Mouse (Mus musculus) heart, adult 9 months (tissue): Measurements from ENCODE around the gene Klf15.

Source experiments
- DNase-seq, 2 experiments: peaks; one replicate each; pipeline ENCODE4 v3.0.0; 2022; ENCODE audit warnings: low spot score in 2 of 2

Klf15 gene

DNA sequence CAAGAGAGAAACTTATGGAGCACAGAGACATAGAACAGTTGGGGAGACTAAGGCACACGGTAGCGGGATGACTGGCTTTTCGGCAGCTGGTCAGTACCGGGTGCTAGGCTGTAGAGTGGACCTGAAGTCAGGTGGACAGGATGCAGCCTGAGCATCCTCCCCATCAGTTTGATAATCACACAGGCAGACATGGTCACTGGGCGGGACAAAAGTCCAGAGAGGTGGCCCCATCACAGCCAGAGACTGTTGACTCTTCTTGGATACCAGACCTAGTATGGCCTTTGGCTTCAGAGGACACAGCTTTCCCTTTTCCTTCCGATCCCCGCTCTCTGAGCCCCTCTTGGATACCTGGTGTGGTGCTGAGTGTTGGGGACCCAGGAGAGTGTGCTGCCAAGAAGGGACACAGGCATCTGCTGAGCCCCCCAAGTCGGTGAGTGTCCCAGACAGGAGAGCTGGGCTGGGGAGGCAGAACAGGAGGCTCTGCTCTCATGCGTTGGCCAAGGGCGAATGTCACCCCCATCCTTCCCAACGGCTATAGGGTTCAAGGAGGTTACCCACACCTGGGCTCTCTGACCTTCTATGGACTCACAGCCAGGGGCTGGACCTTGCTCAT lies 2.8 kb downstream of the Klf15 start:
- DNase-seq: no peak

DNA sequence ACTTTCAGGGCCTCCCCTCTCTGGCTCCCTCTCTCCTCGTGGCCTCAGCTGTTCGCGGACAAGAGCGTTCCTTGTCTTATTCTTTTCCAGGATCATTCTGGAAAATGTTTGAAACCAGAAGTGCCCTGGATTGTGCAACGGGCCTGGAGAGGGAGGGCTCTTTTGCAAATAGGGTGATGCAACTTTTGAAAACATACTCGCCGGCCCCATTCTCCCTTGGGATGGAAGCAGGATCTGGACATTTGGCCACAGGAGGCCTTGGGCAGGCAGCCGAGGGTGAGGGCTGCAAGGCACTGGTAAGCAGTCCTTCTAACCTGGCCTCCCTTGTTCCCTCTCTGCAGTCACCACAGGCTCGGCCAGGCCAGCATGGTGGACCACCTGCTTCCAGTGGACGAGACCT lies 3.7 kb downstream of the Klf15 start:
- peak; percentile 75 to 84 for DNase-seq

DNA sequence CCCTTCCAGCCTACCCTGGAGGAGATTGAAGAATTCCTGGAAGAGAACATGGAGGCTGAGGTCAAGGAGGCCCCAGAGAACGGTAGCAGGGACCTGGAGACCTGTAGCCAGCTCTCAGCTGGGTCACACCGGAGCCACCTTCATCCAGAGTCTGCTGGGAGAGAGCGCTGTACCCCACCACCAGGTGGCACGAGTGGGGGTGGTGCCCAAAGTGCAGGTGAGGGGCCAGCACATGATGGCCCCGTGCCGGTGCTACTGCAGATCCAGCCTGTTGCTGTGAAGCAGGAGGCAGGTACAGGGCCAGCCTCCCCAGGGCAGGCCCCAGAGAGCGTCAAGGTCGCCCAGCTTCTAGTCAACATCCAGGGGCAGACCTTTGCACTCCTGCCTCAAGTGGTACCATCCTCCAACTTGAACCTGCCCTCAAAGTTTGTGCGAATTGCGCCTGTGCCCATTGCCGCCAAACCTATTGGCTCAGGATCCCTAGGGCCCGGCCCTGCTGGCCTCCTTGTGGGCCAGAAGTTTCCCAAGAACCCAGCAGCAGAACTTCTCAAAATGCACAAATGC lies 4.6 kb downstream of the Klf15 start:
- no peak for DNase-seq

DNA sequence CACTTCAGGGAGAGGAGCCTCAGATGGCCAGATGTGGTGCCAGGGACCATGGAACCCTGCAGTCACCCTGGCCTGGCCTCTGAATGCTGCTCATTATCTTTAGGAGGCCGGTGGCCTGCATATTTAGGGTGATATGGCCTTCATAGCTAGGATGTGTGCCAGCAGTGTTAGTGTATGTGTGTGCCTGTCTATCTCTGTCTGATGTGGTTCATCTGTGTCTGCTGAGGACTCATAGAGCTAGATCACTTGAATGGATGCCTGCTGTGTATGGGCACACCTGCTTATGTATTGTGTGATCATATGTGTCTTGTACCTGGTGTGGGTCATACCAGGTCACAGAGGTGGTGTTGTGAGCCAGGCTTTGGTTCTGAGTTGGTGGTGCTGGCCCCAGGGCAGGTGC lies 5.8 kb downstream of the Klf15 start:
- DNase-seq: no peak

DNA sequence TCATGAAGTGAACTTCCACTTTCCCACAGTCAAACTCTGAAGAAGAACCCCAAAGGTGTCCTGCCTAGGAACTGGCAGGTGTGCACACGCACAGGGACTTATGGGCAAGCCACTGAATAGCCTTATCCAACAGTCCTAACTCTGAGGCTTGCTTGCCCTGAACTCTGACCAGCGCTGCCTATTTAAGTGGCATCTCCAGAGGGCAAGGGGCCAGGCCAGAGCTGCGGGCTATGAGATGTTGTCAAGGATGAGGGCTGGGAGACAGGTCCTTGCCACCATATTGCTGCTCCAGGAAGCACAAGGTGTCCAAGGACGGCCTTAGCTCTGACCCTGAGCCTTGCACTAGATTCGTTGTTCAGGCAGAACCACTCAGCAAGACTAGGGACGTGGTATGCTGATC lies 6.7 kb downstream of the Klf15 start:
- no peak for DNase-seq

DNA sequence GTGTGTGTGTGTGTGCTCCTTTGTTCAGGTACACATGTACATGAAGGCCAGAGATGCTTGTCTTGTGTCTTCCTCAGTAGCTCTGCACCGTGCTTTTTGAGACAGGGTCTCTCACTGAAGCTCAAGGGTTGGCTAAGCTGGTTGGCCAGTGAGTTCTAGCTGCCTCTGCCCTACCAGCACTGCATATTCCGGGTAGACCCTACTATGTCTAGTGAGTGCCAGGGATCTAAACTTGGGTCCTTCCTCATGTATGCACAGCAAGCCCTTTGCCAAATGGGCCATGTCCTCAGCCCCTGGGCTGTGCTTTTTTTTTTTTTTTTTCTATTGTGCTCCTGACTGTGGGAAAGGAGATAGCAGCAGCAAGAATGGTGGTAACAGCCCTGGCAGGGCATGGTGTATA lies 7.9 kb downstream of the Klf15 start:
- no peak for DNase-seq

DNA sequence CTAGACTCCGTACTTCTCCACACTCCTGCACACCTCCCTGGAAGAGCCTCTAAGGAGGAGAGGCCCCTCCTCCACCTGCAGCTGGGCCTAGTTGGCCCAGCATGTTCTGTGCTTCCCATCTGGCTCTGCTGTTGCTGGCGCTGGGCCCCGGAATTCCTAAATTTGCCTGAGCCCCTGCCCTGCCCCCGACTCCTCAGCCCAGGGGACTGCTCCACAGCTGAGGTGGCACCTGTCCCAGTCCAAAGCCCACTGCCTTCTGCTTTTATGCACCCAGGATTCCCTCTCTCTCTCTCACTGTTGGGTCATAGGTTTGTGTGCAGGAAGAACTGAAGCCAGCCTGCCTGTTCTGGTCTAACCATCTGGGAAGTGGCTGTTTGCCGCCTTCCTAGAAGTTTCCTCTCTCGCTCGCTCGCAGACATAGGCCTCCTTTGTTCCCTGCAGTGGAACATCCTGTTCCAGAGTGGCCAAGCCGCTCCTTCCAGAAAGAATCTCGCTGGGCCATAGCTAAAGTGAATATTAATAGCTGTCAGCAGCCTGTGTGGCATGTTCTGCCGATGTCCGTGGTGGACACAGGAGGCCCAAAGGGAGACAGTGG lies 8.7 kb downstream of the Klf15 start:
- peak; percentile 78 to 88 for DNase-seq

DNA sequence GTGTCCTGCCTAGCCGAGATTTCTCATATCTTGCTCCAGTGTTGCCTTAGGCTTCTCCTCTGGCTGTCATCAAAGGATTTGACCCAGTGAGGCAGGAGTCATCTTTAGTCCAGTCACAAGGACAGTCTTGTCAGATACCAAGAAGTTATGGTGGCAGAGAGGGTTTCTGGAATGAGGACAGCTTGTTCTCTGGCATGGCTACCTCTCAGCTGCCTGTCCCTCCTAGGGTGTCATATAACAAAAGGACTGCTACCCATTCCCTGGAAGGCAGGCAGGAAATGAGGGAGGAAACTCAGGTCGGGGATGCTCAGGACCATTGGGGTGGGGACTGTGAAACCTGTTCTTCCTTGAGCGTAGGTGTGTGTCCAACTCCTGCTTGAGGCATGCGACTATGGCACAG lies 9.7 kb downstream of the Klf15 start:
- no peak for DNase-seq

DNA sequence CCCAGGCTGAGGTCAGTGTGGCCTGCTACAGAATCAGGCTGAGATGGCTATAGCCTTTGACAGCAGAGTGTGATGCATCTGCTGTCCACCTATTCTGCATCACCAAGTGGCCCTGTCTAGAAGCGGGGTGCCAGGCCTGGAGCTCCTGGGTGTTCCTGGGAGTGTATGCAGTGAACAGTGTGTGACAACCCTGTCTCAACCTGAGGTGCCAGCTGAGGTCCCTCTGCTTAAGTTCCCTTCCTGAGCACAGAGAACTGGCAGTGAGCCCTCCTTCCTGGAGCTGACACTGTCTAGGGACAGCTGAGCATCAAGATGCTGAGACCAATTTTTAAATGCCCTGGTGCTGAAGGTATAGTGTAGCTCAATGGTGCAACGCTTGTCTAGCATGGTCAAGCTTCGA lies 10.3 kb downstream of the Klf15 start:
- no peak for DNase-seq

DNA sequence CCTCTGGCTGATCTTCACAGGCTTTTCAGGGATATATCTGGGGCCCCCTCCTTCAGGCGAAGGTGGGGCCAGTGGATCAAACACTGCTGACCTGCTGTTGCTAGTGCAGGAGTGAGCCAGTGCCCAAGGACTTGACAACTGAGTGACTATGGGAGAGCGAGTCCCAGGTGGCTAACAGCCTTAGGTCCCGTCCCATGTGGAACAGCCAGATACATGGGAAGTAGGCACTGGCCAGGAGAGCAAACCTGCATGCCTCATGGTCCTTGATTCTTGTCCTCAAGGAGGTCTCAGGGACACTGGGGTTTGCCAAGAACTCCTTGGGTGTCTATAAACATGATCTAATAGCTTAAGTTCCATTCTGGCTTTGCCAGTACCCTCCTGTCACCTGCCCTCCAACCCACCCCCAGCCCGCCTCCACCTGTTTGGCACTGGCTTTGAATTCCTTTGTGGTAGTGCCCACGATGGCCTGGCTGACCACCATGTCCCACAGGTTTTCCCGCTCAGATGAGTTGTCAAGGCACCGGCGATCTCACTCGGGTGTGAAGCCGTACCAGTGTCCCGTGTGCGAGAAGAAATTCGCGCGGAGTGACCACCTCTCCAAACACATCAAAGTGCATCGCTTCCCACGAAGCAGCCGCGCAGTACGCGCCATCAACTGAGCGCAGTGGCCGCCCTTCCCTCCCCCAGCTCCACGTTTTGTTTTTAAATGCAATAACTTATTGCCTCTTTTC lies 11.4 kb downstream of the Klf15 start:
- no peak for DNase-seq

DNA sequence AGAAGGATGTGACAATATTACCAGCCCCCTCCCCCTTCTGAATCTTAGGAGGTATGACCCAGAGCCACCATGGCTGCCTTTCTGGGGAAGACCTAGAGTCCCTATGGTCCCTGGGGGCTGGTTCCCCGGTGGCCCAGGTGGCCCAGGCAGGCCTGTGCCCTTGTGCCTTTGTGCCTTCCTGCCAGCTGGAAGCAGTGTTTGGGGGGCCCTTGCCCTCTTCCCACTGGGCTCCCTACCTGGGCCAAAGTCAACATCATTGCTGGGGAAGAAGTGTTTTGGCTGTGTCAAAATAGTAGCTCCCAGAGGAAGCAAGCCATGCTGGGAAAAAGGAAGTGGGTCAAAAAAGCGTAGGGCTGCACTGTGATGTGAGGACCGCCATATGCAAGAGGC lies 12.0 kb downstream of the Klf15 start:
- DNase-seq: no peak

DNA sequence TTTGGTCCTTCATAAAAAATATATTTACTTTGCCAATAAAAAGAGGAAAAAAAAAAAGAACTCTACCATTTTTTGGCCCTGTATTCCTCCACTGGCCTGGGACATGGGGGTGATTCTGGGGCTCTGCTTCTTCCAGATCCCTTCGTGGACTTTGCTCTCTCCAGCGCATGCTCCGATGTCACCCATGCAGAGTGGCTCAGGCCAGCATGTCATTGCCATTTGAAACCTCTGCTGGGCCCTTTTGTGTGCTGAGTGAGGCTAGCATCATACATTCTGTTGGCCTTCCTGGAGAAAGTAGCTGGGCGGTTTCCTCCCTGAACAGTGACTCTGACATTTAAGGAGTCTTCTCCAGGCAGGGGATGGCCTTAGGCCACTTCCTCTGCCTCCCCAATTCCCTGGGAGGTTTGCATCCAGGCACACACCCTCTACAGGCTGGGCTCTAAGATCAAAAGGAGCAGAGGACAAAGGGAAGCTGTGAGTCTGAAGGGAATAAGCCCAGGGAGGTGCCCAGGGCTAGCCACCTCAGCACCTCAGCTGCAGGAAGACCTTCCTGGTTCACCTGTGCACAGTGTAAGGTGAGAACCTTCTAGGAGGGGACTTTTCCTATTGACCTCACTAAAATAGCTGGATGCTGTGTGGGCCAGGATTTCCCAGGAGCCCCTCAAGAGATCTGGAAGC lies 12.9 kb downstream of the Klf15 start:
- DNase-seq: no peak

DNA sequence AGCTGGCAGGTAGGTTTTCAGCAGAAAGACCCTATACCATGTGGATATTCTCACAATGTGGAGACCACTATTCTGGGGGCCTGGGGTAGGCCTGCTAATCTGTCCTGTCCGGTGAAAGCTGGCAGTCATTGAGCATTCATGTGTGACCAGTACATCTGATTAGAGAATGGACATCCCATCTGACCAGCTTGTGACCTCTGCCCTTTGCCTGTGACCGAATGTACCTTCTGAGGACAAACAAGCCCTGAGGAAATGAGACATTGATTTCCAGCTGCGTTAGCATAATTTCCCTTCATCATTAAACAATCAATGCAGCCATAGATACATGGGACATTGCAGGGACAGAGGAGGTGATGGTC lies 13.5 kb downstream of the Klf15 start:
- DNase-seq: no peak

DNA sequence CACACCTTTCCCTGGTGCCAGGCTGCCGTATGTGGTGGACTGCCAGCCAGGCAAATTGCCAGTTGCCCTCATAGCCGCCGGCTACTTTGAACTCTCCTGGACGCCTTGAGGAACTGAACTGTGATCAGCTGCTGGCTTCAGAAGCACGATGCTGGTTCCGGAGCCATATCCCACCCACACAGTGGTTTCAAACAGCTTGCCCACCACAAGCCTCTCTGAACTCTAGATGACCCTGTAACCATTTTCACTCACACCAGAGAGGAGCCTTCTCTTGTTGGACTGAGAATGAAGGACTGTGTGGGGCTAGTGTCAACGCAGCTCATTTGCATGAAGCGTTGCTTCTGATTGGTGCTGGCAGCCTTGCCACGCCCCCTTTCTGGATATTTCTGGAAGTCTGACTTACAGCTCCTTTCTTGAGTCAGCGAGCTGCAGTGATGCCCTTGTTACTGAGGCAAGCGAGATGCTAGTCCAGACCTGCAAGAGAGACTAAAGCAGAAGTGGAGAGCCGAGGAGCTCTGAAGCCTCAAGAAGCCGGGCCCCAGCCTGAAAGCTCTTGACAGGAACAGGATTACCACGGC lies 14.7 kb downstream of the Klf15 start:
- peak; percentile 50 to 55 for DNase-seq

DNA sequence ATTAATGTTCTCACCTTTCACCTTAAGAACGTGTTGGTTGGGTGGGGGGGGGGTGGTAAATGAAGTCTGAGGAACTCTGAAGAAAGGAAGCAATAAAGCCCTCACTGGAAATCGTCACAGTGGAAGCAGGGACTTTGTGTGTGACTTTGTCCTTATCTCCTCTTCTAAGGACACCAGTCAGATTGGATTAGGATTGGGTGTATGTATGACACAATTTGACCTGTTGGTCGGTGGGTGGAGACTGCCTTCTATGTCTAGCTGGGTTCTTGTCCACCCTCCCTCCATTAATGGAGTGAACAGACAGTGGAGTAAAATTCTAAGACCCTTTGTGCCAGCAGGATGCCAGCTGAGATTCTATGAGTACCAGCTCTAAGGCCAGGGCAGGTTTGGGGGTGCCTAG lies 21.9 kb downstream of the Klf15 start:
- no peak for DNase-seq

DNA sequence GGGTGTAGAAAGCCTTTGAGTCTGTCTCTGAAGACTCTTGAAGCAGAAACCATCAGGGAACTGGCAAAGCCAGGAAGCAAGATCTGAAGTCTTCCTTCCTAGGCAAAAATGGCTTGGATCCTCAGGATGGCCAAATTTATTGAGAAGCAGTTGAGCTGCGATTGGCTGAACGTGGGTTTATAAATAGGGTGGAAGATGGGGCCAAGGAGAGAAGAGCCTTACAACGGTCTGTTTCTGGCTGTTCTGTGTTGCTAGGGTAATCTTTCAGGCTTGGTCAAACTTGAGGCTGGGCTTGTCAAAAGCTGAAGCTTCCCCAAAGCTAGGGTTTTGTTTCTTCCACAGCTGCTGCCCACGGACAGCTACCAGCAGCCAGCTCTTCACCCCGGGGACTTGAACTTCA lies 22.5 kb downstream of the Klf15 start:
- no peak for DNase-seq

DNA sequence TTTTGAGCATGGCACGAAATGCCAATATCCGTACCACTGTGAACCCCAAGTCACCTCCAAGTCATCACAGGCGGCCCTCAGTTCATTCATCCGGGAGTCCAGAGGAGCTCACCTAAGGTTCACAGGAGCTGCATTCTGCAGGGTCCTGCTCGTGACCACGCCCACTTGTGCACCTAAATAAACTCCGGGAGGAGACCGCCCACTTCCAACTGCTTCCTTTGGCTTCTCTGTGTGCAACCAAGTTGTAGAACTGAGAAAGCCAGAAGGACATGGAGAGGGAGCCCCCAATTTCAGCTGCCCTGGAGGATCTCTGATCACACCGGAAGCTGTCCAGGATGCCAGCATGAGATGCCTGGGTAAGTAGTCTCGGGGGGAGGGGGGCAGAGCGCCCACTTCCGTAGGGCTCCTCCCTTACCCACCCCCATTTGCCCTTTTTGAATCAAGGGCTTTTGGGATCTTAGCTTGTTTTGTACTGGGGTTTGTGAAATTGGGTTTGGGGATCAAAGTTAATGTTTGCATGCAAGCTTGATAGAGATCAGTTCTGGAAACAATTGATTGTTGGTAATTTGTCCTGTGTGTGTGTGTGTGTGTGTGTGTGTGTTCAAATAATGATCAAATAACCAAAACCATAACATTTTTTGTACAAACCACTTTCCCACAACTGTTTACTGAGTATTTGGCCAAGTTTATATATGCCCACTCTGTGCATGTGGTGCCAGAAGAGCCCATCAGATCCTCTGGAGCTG lies 24.0 kb downstream of the Klf15 start, which contains the start of gene Aldh1l1:
Gene Aldh1l1, plus strand, starts transcription at position 252 of the 746 bp plus-strand sequence.
- DNase-seq: no peak

DNA sequence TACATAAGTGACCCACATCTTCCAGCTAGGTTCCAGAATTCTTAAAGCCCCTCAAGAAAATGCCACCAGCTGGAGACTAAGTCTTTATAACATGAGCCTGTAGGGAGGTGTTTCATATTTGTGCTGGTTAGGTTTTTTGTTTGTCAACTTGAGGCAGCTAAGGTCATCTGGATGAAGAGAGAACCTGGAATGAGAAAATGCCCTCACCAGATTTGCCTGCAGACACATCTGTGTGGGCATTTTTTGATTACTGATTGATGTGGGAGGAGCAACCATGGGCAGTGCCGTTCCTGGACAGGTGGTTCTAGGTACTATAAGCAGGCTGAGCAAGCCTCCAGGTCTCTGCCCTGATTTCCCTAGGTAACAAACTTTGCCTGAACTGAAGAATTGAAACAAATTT lies 25.2 kb downstream of the Klf15 start:
- no peak for DNase-seq

DNA sequence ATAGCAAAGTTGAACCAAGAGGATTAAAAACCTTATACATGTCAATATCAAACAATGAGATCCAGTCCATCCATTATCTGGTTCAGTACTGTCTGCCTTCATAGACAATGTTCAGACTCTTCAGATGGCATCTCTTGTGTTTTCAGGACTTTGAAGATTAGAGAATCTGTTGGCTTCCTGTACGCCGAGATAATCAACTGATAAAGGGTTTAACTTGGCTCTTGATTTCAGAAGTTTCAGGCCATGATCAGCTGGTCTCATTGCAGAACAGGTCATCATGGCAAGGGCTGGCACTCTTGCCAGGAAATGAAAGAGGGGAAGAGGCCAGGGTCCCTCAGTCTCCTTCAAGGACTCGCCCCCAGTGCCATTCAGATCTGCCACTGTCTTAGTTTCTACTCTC lies 27.2 kb downstream of the Klf15 start:
- DNase-seq: no peak

DNA sequence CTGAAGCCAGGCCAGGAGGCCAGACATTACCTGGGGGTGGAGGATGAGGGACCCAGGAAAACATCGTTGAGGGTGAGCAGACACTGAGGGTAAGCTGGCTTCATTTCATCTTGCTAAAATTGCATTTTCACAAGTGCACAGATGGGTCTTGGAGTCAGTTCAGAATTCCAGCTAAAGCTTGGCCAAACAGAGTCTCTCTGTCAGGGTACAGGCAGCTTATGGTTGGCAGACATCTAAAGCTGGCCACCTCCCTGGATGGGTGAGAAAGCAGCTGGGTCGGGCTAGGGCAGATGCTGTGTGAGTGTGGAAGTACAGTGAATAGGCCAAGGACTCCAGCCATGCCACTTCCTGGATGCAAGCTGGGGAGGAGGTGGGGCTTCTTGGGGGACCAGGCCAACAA lies 28.6 kb downstream of the Klf15 start:
- DNase-seq: no peak

DNA sequence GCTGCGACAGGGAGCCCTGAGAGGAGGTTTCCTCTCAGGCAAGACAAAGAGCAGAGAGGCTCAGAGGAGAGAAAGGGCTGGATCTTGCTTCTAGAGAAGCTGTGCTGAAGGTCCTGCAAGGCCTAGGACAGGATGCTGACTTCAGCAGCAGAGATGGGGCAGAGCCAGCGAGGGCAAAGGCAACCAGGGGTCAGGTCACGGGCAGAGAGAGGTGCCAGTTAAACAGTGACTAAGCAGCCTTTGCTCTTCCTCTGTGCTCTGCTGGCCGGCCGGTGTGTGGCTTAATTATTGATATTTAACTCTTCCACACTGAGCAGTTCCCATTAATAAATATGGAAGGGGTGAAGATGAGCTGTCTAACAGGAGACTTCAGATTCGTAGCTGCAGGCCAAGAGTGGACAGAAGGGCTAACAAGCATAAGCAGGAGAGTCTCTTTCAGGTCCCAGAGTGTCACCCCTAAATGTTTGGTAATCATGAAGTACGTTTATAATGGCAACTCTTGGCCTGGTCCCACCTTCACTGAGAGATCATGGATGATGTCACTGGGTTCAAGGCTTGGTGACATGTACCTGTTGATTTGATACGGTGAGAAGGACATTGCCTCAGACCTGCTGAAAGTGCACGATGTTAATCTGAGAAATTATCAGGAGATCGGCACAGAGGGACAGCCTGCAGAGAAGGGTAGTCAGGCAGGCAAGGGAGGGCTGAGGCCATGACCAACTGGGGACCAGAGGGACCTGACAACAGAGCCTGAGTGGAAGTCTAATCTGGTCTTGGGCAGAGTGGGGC lies 29.8 kb downstream of the Klf15 start:
- no peak for DNase-seq
